Comparison of ENCODE assay signal across 16 mouse cellular contexts in genomic region chr4:54615886-54616285, GRCm38 (mm10).
A peak's percentile ranks its signal among the peaks of the same experiment; 100 is the strongest.
DNase-seq lines count a peak whose midpoint lies in the region; ATAC-seq and TF ChIP-seq lines count a peak whose summit lies in the region.
"Had no signal": no experiment of that assay in that cellular context is flagged by ENCODE, and none has a peak within 500 bp of the region (broad histone marks: within the 10 kb centered on the region; RNA-seq: fewer than 3 reads in every experiment).

No protein-coding gene starts in this region.

- no peak overlapping the region for H3K4me3 ChIP-seq in lung, postnatal 0 days (ENCODE audit: low read depth, low read length)
- no peak overlapping the region for H3K4me3 ChIP-seq in lung, adult 2 months (replicated peaks; ENCODE audit: extremely low read depth, low read depth, low read length)
- H3K4me3 ChIP-seq: embryonic facial prominence, embryonic 15.5 days; forebrain, embryonic 12.5 days; layer of hippocampus, adult 2 months; limb, embryonic 13.5 days; midbrain, embryonic 12.5 days had no signal

- 4% methylated on average over 1 of the region's 1 CpGs for WGBS in lung, postnatal 0 days
- WGBS in lung, adult 2 months, result 24% methylated on average over 1 of the region's 1 CpGs

- no peak for TF ChIP-seq POLR2A in lung, adult 2 months (IDR thresholded peaks at IDR 0.05; ENCODE audit: borderline replicate concordance, extremely low read depth, low read depth, low read length)

- no peaks in the 10 kb centered on the region for H3K4me1 ChIP-seq in lung, postnatal 0 days (ENCODE audit: insufficient read depth, low read depth, low read length)
- H3K4me1 ChIP-seq in lung, adult 2 months (ENCODE audit: control insufficient read depth, insufficient read depth, low read length), result no peaks in the 10 kb centered on the region
- H3K4me1 ChIP-seq: embryonic facial prominence, embryonic 15.5 days; limb, embryonic 13.5 days had no signal

- no peak for TF ChIP-seq EP300 in lung, postnatal 0 days (IDR thresholded peaks at IDR 0.05)

- DNase-seq in lung, postnatal 0 days (ENCODE audit: low spot score), result peak; percentile 5
- DNase-seq in lung, adult 2 months, result no peak
- peak; percentile 79 to 86 for DNase-seq in kidney, adult 8-10 months
- DNase-seq in kidney, postnatal 10 days, result peak; percentile 66
- peak; percentile 45 for DNase-seq in yolk sac, embryonic 10.5 days (ENCODE audit: low spot score)
- DNase-seq in layer of hippocampus, adult 18-20 months (ENCODE audit: low spot score in 2 of 2), result no peak
- no peak for DNase-seq in cerebellum, adult 11 months
- DNase-seq: cerebellum, adult 9-10 months; lung, postnatal 4 days; right cerebral cortex, adult 18-20 months had no signal

- no peaks in the 10 kb centered on the region for H3K9me3 ChIP-seq in lung, postnatal 0 days (ENCODE audit: low read length)
- H3K9me3 ChIP-seq: embryonic facial prominence, embryonic 15.5 days; forebrain, embryonic 12.5 days; limb, embryonic 13.5 days; midbrain, embryonic 12.5 days had no signal

- no peak for ATAC-seq in lung, postnatal 0 days

- no peak overlapping the region for H3K27ac ChIP-seq in lung, postnatal 0 days (ENCODE audit: low read length)
- H3K27ac ChIP-seq: embryonic facial prominence, embryonic 15.5 days; forebrain, embryonic 12.5 days; layer of hippocampus, adult 2 months; limb, embryonic 13.5 days; midbrain, embryonic 12.5 days had no signal

- no peak overlapping the region for H3K4me2 ChIP-seq in lung, postnatal 0 days (replicated peaks; ENCODE audit: low read depth, low read length)
- H3K4me2 ChIP-seq: embryonic facial prominence, embryonic 15.5 days; forebrain, embryonic 12.5 days; limb, embryonic 13.5 days; midbrain, embryonic 12.5 days had no signal

- TF ChIP-seq CTCF in lung, postnatal 0 days (IDR thresholded peaks at IDR 0.05), result no peak
- TF ChIP-seq CTCF in lung, adult 2 months (IDR thresholded peaks at IDR 0.05; ENCODE audit: insufficient read depth, low read length), result no peak

- no peaks in the 10 kb centered on the region for H3K27me3 ChIP-seq in lung, postnatal 0 days (replicated peaks; ENCODE audit: insufficient read depth, low read length)
- H3K27me3 ChIP-seq: embryonic facial prominence, embryonic 15.5 days; forebrain, embryonic 12.5 days; limb, embryonic 13.5 days; midbrain, embryonic 12.5 days had no signal

- no peaks in the 10 kb centered on the region for H3K36me3 ChIP-seq in lung, postnatal 0 days (ENCODE audit: insufficient read depth, low read length)
- H3K36me3 ChIP-seq: embryonic facial prominence, embryonic 15.5 days; forebrain, embryonic 12.5 days; G1E; limb, embryonic 13.5 days; midbrain, embryonic 12.5 days had no signal

- no peak overlapping the region for H3K9ac ChIP-seq in lung, postnatal 0 days (replicated peaks; ENCODE audit: low read depth)
- H3K9ac ChIP-seq: embryonic facial prominence, embryonic 15.5 days; forebrain, embryonic 12.5 days; limb, embryonic 13.5 days; midbrain, embryonic 12.5 days had no signal

Comparison
In these comparisons a context has a peak if more than half of its experiments do, and no peak if none do; other contexts are left out.
1. DNase-seq: peak in lung, postnatal 0 days (single experiment), kidney, adult 8-10 months (2 of 2), kidney, postnatal 10 days (single experiment) and yolk sac, embryonic 10.5 days (single experiment); none in lung, adult 2 months (single experiment), layer of hippocampus, adult 18-20 months (0 of 2) and cerebellum, adult 11 months (single experiment).